Mouse (Mus musculus) embryo, embryonic 10 days (tissue): ENCODE data around the gene Rsg1.

ENCODE experiments used
- DNase-seq: peaks from one replicate; pipeline ENCODE4 v3.0.0-alpha.2; 2015; ENCODE audit warnings: low spot score

Gene Rsg1

GRCm38 (mm10) chr4:141212892-141213291 lies 864 bp upstream of the Rsg1 start:
- no peak for DNase-seq

GRCm38 (mm10) chr4:141213342-141213741 lies 414 bp upstream of the Rsg1 start:
- no peak for DNase-seq

DNA sequence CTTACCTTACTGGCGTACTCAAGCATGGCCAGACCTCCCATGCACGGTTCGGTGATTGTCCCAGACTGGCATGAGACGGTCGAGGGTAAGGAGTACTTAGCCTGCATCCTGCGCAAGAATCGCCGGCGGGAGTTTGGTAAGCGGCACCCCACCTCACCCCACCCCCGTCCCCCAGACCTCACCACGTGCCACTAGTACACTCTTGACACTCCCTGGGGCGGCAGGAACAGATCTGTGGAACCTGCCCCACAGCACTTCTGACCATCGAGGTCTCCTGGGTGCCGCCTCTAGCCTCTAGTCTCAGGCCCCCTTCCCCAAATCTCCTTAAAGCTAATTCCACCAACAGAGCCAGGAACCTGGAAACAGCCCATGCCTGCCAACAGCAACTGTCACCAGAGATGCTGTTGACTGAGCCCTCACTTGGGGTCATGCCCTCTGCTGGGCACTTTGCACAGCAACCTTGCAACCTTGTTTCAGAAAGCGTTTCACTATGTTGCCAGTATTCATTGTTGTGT lies 638 bp downstream of the Rsg1 start:
- peak; percentile 74 for DNase-seq

DNA sequence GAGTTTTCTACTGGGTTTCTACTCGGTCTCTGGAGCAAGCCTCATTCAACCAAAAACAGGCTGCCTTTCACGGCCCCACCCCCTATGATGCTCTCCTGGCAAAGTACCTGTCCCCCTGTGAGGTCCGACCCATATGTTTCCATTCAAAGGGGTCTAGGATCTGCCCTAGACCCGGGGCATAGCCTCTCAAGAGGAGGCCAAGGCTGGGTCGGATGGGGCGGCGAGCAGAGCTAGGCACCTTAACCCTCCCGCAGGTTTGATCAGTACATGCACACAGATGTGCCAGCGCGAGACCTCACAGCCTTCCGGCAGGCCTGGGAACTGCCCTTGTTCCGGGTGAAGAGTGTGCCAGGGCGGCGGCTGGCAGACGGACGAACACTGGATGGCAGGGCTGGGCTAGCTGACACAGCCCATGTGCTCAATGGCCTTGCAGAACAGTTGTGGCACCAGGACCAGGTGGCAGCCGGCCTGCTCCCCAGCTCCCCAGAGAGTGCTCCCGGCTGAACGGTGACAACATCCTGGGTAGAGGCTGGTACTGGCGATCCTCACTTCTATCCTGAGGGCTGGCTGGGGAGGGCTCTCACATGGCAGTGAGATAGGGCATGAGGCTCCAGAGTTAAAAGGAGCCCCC lies 5.9 kb downstream of the Rsg1 start:
- DNase-seq, result no peak

GRCm38 (mm10) chr4:141221848-141222247 lies 8.1 kb downstream of the Rsg1 start:
- DNase-seq, result no peak

- no peak for DNase-seq
These were observed 9.0 kb downstream of the Rsg1 start for GRCm38 (mm10) chr4:141222752-141223151.

DNA sequence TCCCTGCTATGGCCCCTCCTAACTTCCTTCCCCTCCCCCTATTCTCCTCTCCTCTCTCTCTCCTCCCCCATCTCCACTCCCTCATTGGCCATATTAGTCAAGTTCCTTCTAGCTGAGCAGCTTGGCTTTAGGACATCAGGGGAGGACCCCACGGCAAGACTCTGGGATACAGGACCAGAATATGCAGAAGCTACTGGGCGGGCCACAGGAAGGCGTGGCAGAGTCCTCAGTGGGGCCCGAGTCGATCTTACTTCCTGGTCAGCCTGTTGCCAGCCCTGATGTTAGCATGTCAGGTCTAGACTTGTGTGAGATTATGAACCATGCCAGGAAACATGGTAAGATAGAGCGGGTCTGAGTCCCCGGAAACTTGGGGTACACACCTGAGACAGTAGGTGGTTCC lies 14.9 kb downstream of the Rsg1 start:
- DNase-seq, result no peak

- DNase-seq, result no peak
These were observed 19.4 kb downstream of the Rsg1 start for GRCm38 (mm10) chr4:141233196-141233595.

DNA sequence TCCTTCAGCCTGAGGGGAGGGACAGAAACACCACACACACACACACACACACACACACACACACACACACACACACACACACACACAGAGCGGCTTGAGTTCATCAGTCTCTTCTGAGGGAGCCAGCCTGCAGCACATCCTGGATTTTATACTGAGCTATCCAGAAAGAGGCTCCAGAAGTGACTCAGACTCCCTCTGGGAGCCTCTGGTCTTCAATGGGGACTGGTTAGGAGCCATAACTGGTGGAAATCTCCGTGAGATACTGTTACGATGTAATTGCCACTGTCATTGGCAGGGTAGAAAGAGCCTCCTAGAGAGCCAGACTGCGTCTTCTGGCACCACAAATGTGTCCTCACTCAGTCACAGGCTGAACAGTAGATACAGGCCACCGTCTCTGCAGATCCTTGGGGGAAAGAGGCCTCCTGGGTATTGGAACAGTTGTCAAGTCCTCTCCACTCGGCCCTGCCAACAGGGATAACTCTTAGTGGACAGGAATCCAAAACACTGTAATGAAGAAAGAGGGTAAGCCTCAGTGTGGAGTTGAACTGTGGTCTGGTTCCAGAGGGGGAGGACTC lies 21.9 kb downstream of the Rsg1 start:
- DNase-seq, result no peak

- DNase-seq, result no peak
These were observed 23.1 kb downstream of the Rsg1 start for GRCm38 (mm10) chr4:141236856-141237255.

DNA sequence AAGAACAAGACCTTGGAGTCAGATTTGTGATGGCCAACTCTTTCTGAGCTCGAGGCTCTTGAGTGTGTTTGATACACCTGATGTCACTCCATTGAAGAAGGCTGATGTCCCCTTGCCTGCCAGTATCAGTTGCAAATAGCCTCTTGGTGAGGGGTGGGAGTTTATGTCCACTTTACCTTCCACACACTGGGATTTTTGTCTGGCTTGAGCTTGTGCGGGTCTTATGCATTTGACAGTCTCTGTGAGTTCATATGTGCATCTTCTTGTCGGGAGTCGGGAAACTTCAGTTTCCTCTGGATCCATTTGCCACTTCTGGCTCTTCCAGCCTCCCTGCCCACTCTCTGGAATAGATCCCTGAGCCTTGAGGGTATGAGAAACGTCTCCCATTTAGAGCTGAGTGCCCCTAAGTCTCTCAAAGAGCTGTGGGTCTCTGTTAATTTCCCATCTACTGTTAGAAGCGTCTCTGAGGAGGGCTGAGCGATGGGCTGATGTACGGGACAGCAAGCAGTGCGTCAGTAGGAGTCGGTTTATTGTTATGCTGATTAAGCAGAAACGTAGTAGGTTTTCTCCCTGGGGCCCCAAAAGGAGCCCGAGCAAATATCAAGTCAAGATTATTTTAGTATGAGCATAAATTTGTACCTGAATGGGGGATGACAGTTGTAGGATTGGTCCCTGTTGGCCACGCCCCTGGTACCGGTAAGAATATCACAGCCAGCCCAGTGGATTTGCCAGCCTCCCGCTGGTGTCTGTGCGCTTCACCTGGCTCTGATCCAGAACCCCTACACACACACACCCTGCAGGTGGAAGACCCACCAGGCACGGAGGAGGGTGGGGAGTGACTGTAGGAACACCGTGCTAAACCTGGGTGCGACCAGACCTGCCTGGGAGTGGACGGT lies 25.0 kb downstream of the Rsg1 start:
- no peak for DNase-seq

- peak; percentile 90 for DNase-seq
These were observed 25.8 kb downstream of the Rsg1 start, which contains the start of gene Arhgef19 for GRCm38 (mm10) chr4:141239388-141240125. Gene Arhgef19 (plus strand): TSS chr4:141239499.

- DNase-seq, result peak; percentile 67
These were observed 26.9 kb downstream of the Rsg1 start for GRCm38 (mm10) chr4:141240617-141241016.

DNA sequence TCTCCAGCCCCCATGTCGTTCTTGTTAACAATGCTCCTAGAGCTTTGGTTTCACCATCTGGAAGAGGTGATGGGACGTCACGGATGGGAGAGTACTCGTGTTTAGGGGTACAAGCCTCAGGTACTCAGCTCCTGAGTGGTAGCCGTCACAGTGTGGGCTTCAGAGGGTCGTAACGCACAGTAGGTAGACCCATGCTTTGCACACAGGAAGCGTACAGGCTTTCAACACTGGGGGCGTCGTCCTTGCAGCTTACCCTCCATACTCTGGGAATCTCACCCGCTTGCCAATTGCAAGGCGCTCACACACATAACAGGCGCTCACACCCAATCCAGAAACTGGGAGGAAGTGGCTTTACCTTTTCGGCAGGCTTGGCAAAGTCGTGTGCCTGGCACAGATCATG lies 28.1 kb downstream of the Rsg1 start:
- no peak for DNase-seq

DNA sequence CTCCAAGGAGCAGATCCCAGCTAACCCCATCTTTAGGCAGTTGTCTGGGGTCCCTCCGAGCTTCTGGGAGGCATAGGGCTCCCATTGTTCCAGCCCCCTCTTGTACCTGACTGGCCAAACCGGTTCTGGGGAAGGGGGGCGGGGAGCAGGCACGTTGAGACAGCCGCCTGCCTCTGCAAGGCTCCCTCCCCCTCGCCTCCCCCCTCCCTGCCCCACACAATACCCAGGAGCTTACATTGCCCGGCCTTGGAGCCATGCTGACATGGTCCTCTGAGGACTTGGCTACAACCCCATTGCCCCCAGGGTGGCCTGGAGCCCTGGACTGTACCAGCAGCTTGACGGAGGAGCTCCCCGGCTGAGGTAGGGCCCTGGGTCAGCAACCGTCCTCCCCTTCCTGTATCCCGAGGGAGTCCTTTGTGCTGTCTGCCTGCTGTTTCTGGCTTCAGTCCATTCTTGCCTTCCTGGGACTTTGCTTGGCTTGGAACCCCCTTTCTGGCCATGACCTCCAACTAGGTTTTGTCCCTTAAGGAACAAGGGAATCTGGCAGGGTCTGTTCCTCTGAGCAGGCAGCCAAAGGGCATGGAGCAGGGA lies 29.0 kb downstream of the Rsg1 start:
- no peak for DNase-seq

- no peak for DNase-seq
These were observed 29.9 kb downstream of the Rsg1 start for GRCm38 (mm10) chr4:141243636-141244035.

- no peak for DNase-seq
These were observed 30.6 kb downstream of the Rsg1 start for GRCm38 (mm10) chr4:141244401-141244800.

DNA sequence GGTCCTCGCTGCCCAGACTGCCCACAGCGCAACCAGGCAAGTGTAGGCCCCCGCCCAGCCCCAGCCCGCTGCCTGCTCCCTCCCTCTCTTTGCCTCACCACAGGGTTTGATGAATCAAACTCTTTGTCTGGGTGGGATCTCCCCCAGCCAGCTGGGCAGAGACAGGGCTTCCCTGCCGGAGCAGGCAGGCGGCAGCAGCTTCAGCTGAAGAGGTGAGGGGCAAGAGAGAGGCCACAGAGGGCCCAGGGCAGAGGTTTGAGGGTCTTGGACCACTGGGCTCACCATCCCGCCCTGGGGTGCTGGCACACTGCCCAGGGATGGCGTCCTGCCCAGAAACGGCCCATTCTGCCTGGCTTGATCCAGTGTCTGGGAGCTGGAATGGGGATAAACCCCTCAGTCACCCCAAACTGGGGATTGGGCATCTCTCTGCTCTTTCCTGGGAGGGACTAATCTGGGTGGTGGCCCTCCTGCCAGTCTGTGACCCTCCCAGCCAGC lies 31.2 kb downstream of the Rsg1 start:
- DNase-seq, result no peak

DNA sequence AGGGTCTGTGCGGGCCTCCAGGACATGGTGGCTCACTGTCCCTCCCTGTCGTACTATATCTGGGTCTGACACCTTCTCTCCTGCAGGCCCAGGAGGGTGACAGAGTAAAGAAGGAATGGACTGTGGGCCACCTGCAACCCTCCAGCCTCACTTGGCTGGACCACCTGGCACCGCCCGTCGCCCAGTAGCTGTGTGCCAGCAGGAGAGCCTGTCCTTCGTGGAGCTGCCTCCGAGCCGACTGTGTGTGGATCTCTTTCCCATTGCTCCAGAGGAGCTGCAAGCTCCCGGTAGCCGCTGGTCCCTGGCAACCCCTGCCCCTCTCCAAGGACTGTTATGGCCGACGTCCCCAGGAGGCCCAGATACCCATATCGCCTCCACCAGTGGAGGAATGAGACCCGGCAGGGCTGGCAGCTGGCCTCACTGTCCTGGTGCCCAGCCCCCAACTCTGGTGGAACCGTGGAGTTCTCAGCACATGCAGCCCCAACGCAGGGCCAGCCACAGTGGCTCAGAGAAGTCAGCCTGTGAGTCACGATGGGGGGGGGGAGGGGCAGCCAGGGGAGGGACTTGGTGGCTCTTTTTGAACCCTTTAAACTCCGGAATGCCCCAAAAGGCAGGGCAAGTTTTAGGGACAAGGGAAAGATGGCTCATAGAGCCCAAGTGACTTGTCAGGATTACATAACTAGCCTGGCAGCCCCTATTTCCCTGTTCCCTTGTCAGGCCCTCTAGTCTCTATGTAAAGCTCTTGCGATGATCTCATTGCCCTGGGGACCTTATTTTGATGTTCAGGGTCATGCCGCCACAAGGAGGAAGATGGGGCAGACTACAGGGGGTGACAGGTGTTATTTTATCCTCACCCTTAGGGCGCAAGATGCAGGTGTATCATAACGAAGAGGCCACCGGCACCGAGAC lies 32.6 kb downstream of the Rsg1 start:
- DNase-seq, result no peak

GRCm38 (mm10) chr4:141246998-141247350 lies 33.2 kb downstream of the Rsg1 start:
- DNase-seq, result no peak
